ENCODE assay signal across 8 mouse cellular contexts in the genomic region with DNA sequence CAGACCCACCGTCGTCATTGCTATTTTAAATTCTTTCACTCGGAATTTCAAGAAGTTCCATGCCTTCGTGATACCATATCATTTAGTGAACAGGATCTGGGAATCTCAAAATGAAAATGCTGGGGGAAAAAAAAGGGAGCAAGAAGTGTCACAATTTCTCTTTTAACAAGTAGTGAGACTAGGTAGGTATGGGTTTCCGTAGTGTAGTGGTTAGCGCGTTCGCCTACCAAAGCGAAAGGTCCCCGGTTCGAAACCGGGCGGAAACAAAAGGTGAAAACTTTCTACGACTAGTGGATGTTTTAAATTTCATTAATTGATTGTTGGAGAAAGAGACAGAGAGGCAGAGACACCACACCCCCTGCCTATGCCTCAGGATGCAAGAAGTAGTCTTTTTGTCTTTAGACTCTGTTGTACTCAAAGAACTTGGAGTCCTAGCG. TPM values are rescaled to one million over a fixed set of nuclear protein-coding genes. Genes with fewer than 3 reads are reported as not detected.
A peak's percentile ranks its signal among the peaks of the same experiment; 100 is the strongest.
DNase-seq lines count a peak whose midpoint lies in the region; ATAC-seq and TF ChIP-seq lines count a peak whose summit lies in the region.

No protein-coding gene starts in this region.

- no peak for TF ChIP-seq POLR2A in CH12.LX (IDR thresholded peaks at IDR 0.05; ENCODE audit: low read depth, low read length)

- no peak overlapping the region for H3K27ac ChIP-seq in CH12.LX (ENCODE audit: insufficient read depth, low read depth)
- no peak overlapping the region for H3K27ac ChIP-seq in embryonic facial prominence, embryonic 12.5 days
- no peak overlapping the region for H3K27ac ChIP-seq in heart, postnatal 0 days (ENCODE audit: low read depth)

- ATAC-seq in embryonic facial prominence, embryonic 12.5 days (ENCODE audit: insufficient number of reproducible peaks, insufficient read depth, low FRiP score, low TSS enrichment): no peak
- no peak for ATAC-seq in heart, postnatal 0 days (ENCODE audit: insufficient read depth, low read depth)

- under 1% methylated on average over 15 of the region's 15 CpGs for WGBS in embryonic facial prominence, embryonic 12.5 days
- WGBS in heart, postnatal 0 days: 3% methylated on average over 15 of the region's 15 CpGs

- in situ Hi-C loops in CH12.LX (cut with MboI; ENCODE audit: low pct_ligation_motif_present, low pct_unique_long_range_greater_than_20kb, low sequenced_read_pairs): no loop called here

- dilution Hi-C loops in CH12.LX (cut with MboI; ENCODE audit: extremely low pct_ligation_motif_present, extremely low pct_unique_long_range_greater_than_20kb, low sequenced_read_pairs): no loop called here

- no peak for TF ChIP-seq CTCF in CH12.LX (conservative IDR thresholded peaks at IDR 0.05 in 1 of 2, IDR thresholded peaks at IDR 0.05 in 1 of 2; ENCODE audit: low read depth in 2 of 2, low read length in 2 of 2)
- TF ChIP-seq CTCF in heart, postnatal 0 days (IDR thresholded peaks at IDR 0.05; ENCODE audit: low read depth): no peak

- peak; percentile 96 for DNase-seq in CH12.LX (ENCODE audit: extremely low read depth)
- peak; percentile 50 for DNase-seq in adrenal gland, adult 8-10 months
- peak; percentile 30 for DNase-seq in heart, postnatal 0 days (ENCODE audit: low spot score)
- peak; percentile 37 to 61 for DNase-seq in layer of hippocampus, postnatal 25 days (ENCODE audit: extremely low spot score in 1 of 2, low spot score in 1 of 2)
- peak; percentile 42 to 70 for DNase-seq in lung, postnatal 4 days
- DNase-seq in right cerebral cortex, postnatal 10 days (ENCODE audit: low spot score in 2 of 2): peak; percentile 48 to 65
- DNase-seq in urinary bladder, postnatal 14 days (ENCODE audit: low spot score): no peak

- no peaks in the 10 kb centered on the region for H3K36me3 ChIP-seq in CH12.LX (replicated peaks in 1 of 2; ENCODE audit: control insufficient read depth in 1 of 2, insufficient read depth in 1 of 2, low read length in 1 of 2)
- H3K36me3 ChIP-seq in embryonic facial prominence, embryonic 12.5 days: no peaks in the 10 kb centered on the region
- no peaks in the 10 kb centered on the region for H3K36me3 ChIP-seq in heart, postnatal 0 days (replicated peaks; ENCODE audit: control insufficient read depth, insufficient read depth, low read length)

- peak overlapping the region; percentile 63 for H3K9ac ChIP-seq in CH12.LX (ENCODE audit: insufficient read depth, low read depth)
- peak overlapping the region; percentile 27; the same call in 1 of the 2 replicates for H3K9ac ChIP-seq in embryonic facial prominence, embryonic 12.5 days
- H3K9ac ChIP-seq in heart, postnatal 0 days (replicated peaks; ENCODE audit: low read depth, low read length): peak overlapping the region; percentile 16; the same call in 1 of the 2 replicates

- peaks cover 9% of the 10 kb centered on the region for H3K9me3 ChIP-seq in CH12.LX (replicated peaks; ENCODE audit: low read length)
- H3K9me3 ChIP-seq in embryonic facial prominence, embryonic 12.5 days: no peaks in the 10 kb centered on the region
- no peaks in the 10 kb centered on the region for H3K9me3 ChIP-seq in heart, postnatal 0 days (replicated peaks; ENCODE audit: control insufficient read depth, low read length)

- H3K4me3 ChIP-seq in CH12.LX (replicated peaks in 1 of 3; ENCODE audit: low read depth in 2 of 3, low read length in 2 of 3, poor library complexity in 1 of 3): peak overlapping the region; percentile 48 to 64 (median 60)
- H3K4me3 ChIP-seq in embryonic facial prominence, embryonic 12.5 days: peak overlapping the region; percentile 42
- peak overlapping the region; percentile 38 for H3K4me3 ChIP-seq in heart, postnatal 0 days (ENCODE audit: low read depth, low read length)

- H3K79me2 ChIP-seq in CH12.LX (replicated peaks; ENCODE audit: control insufficient read depth, extremely low read depth, insufficient read depth, poor library complexity, severe bottlenecking): no peaks in the 10 kb centered on the region

- TF ChIP-seq RAD21 in CH12.LX (IDR thresholded peaks at IDR 0.05; ENCODE audit: low read depth, low read length): no peak

- H3K4me2 ChIP-seq in CH12.LX (ENCODE audit: insufficient read depth, low read depth, poor library complexity, severe bottlenecking): peak overlapping the region; percentile 90
- peak overlapping the region; percentile 69 for H3K4me2 ChIP-seq in embryonic facial prominence, embryonic 12.5 days (replicated peaks)
- peak overlapping the region; percentile 64 for H3K4me2 ChIP-seq in heart, postnatal 0 days (ENCODE audit: low read depth, low read length)

- TF ChIP-seq EP300 in CH12.LX (IDR thresholded peaks at IDR 0.05; ENCODE audit: low read length): no peak
- TF ChIP-seq EP300 in heart, postnatal 0 days (IDR thresholded peaks at IDR 0.05; ENCODE audit: low read depth): no peak

- peaks cover 9% of the 10 kb centered on the region for H3K27me3 ChIP-seq in CH12.LX (replicated peaks)
- H3K27me3 ChIP-seq in embryonic facial prominence, embryonic 12.5 days: peaks cover 14% of the 10 kb centered on the region
- no peaks in the 10 kb centered on the region for H3K27me3 ChIP-seq in heart, postnatal 0 days (ENCODE audit: control insufficient read depth, insufficient read depth, low read length)

- peaks cover 15 to 53% of the 10 kb centered on the region in 2 experiments for H3K4me1 ChIP-seq in CH12.LX (ENCODE audit: control insufficient read depth in 1 of 2, insufficient read depth in 2 of 2)
- H3K4me1 ChIP-seq in embryonic facial prominence, embryonic 12.5 days: peaks cover 6% of the 10 kb centered on the region; the same call in 1 of the 2 replicates
- H3K4me1 ChIP-seq in heart, postnatal 0 days (ENCODE audit: control insufficient read depth, insufficient read depth): peaks cover 13% of the 10 kb centered on the region; the same call in 1 of the 2 replicates

TF ChIP-seq in CH12.LX, 34 proteins besides CTCF, POLR2A, EP300 and RAD21 (continues in another document):
- TF ChIP-seq USF1 (IDR thresholded peaks at IDR 0.05; ENCODE audit: low read depth, low read length) (no peak), ZKSCAN1 (IDR thresholded peaks at IDR 0.05; ENCODE audit: borderline replicate concordance, low read depth, low read length) (no peak), ETS1 (conservative IDR thresholded peaks at IDR 0.05; ENCODE audit: low read depth, low read length) (no peak), MAZ (IDR thresholded peaks at IDR 0.05; ENCODE audit: low read depth, low read length) (no peak), MAX (IDR thresholded peaks at IDR 0.05; ENCODE audit: low read length) (no peak), KAT2A (IDR thresholded peaks at IDR 0.05; ENCODE audit: insufficient replicate concordance, low read length) (peak; percentile 89; the same call in 1 of the 2 replicates), PAX5 (IDR thresholded peaks at IDR 0.05; ENCODE audit: low read length) (no peak)

RNA-seq across cellular contexts. Expression of gene Trim7, which starts 2.4 kb away (rescaled TPM):
- 20.8 and 34.6 TPM in 2 replicates for total RNA-seq in CH12.LX (2012; rRNA removed)
- 9.2 and 9.5 TPM in 2 replicates for total RNA-seq in CH12.LX (2014; rRNA removed)
- polyA plus RNA-seq in CH12.LX (2012; ENCODE audit: insufficient read length, low read depth): 11.6 and 15.1 TPM in 2 replicates
- 10 to 100 TPM; 10.1 to 14.9 (median 10.9) TPM for total RNA-seq in adrenal gland, adult 8-10 months (2022)
- 0.65 and 1.5 TPM in 2 replicates for polyA plus RNA-seq in embryonic facial prominence, embryonic 12.5 days (2016; fragmentation: Nextera tagmentation; extraction: Ambion mirVana)
- total RNA-seq in heart, postnatal 0 days (2014; rRNA removed; ENCODE audit: low replicate concordance): 1.1 and 5.3 TPM in 2 replicates
- 1.3 and 1.9 TPM in 2 replicates for polyA plus RNA-seq in heart, postnatal 0 days (2015; fragmentation: Nextera tagmentation; extraction: Ambion mirVana)
- total RNA-seq in layer of hippocampus, postnatal 25 days (2021): 1 to 10 TPM; 1.6 to 2.1 TPM

RNA-seq across cellular contexts. Expression of gene Gm12184, which starts 2.9 kb away (rescaled TPM):
- total RNA-seq in CH12.LX (2012; rRNA removed): 6.8 and 7.1 TPM in 2 replicates
- 51.6 and 61.0 TPM in 2 replicates for total RNA-seq in CH12.LX (2014; rRNA removed)
- polyA plus RNA-seq in CH12.LX (2012; ENCODE audit: insufficient read length, low read depth): 5.6 and 17.1 TPM in 2 replicates
- 1 to 10 TPM; 2.9 to 3.5 (median 3.3) TPM for total RNA-seq in adrenal gland, adult 8-10 months (2022)
- polyA plus RNA-seq in embryonic facial prominence, embryonic 12.5 days (2016; fragmentation: Nextera tagmentation; extraction: Ambion mirVana): 6.9 and 7.0 TPM in 2 replicates
- 1.8 and 27.8 TPM in 2 replicates for total RNA-seq in heart, postnatal 0 days (2014; rRNA removed; ENCODE audit: low replicate concordance)
- 1.8 and 2.7 TPM in 2 replicates for polyA plus RNA-seq in heart, postnatal 0 days (2015; fragmentation: Nextera tagmentation; extraction: Ambion mirVana)
- 1 to 10 TPM in 1 of 2 experiments, under 1 TPM in 1; 0.66 to 2.3 TPM for total RNA-seq in layer of hippocampus, postnatal 25 days (2021)

RNA-seq across cellular contexts. Expression of gene Trim41, which starts 6.4 kb away (rescaled TPM):
- total RNA-seq in CH12.LX (2012; rRNA removed): 30.2 and 36.0 TPM in 2 replicates
- 18.8 and 20.9 TPM in 2 replicates for total RNA-seq in CH12.LX (2014; rRNA removed)
- polyA plus RNA-seq in CH12.LX (2012; ENCODE audit: insufficient read length, low read depth): 51.6 and 63.7 TPM in 2 replicates
- 10 to 100 TPM; 35.5 to 69.9 (median 49.8) TPM for total RNA-seq in adrenal gland, adult 8-10 months (2022)
- polyA plus RNA-seq in embryonic facial prominence, embryonic 12.5 days (2016; fragmentation: Nextera tagmentation; extraction: Ambion mirVana): 6.7 and 7.1 TPM in 2 replicates
- 22.7 and 39.6 TPM in 2 replicates for total RNA-seq in heart, postnatal 0 days (2014; rRNA removed; ENCODE audit: low replicate concordance)
- polyA plus RNA-seq in heart, postnatal 0 days (2015; fragmentation: Nextera tagmentation; extraction: Ambion mirVana): 2.7 and 2.9 TPM in 2 replicates
- 10 to 100 TPM; 50.1 to 50.4 TPM for total RNA-seq in layer of hippocampus, postnatal 25 days (2021)

RNA-seq across cellular contexts. Expression of gene Rack1, which starts 23.4 kb away (rescaled TPM):
- total RNA-seq in CH12.LX (2012; rRNA removed) (5,582 and 6,330 TPM in 2 replicates), CH12.LX (2014; rRNA removed) (4,885 and 5,265 TPM in 2 replicates)
- 3,744 and 4,313 TPM in 2 replicates for polyA plus RNA-seq in CH12.LX (2012; ENCODE audit: insufficient read length, low read depth)
- 100 to 1,000 TPM; 568 to 660 (median 629) TPM for total RNA-seq in adrenal gland, adult 8-10 months (2022)
- 660 and 665 TPM in 2 replicates for polyA plus RNA-seq in embryonic facial prominence, embryonic 12.5 days (2016; fragmentation: Nextera tagmentation; extraction: Ambion mirVana)
- 1,323 and 1,324 TPM in 2 replicates for total RNA-seq in heart, postnatal 0 days (2014; rRNA removed; ENCODE audit: low replicate concordance)
- polyA plus RNA-seq in heart, postnatal 0 days (2015; fragmentation: Nextera tagmentation; extraction: Ambion mirVana): 292 and 307 TPM in 2 replicates
- 100 to 1,000 TPM; 227 to 260 TPM for total RNA-seq in layer of hippocampus, postnatal 25 days (2021)

RNA-seq across cellular contexts. Expression of gene Irgm1, which starts 47.9 kb away (rescaled TPM):
- 25.7 and 35.0 TPM in 2 replicates for total RNA-seq in CH12.LX (2012; rRNA removed)
- 58.1 and 63.8 TPM in 2 replicates for total RNA-seq in CH12.LX (2014; rRNA removed)
- polyA plus RNA-seq in CH12.LX (2012; ENCODE audit: insufficient read length, low read depth): 49.0 and 52.2 TPM in 2 replicates
- total RNA-seq in adrenal gland, adult 8-10 months (2022): 10 to 100 TPM; 21.0 to 26.7 (median 25.2) TPM
- polyA plus RNA-seq in embryonic facial prominence, embryonic 12.5 days (2016; fragmentation: Nextera tagmentation; extraction: Ambion mirVana): 3.4 and 3.5 TPM in 2 replicates
- total RNA-seq in heart, postnatal 0 days (2014; rRNA removed; ENCODE audit: low replicate concordance): 23.0 and 34.7 TPM in 2 replicates
- polyA plus RNA-seq in heart, postnatal 0 days (2015; fragmentation: Nextera tagmentation; extraction: Ambion mirVana): 13.8 and 15.0 TPM in 2 replicates
- total RNA-seq in layer of hippocampus, postnatal 25 days (2021): 1 to 10 TPM; 4.4 TPM
